Mouse (Mus musculus) ES-Bruce4 (cell line): ENCODE data around the gene Spef2. TPM values are rescaled to one million over a fixed set of nuclear protein-coding genes. Genes with fewer than 3 reads are reported as not detected.

Source experiments
- H3K27ac ChIP-seq: 2 replicates; pipeline ENCODE4 v1.5.1; 2012; ENCODE audit warnings: low read length, inconsistent platforms; ENCODE audit not compliant: insufficient read depth
- H3K27me3 ChIP-seq: 2 replicates; pipeline ENCODE4 v1.6.1; 2012; ENCODE audit warnings: mild to moderate bottlenecking, low read length, inconsistent platforms; ENCODE audit not compliant: control insufficient read depth, poor library complexity, insufficient read depth, severe bottlenecking
- H3K36me3 ChIP-seq: 2 replicates; pipeline ENCODE4 v1.6.1; 2012; ENCODE audit warnings: inconsistent platforms, mild to moderate bottlenecking, low read length, moderate library complexity; ENCODE audit not compliant: control insufficient read depth, poor library complexity, insufficient read depth, severe bottlenecking
- H3K4me1 ChIP-seq: one replicate; pipeline ENCODE4 v1.8.1; 2011; ENCODE audit warnings: low read length; ENCODE audit not compliant: control insufficient read depth, insufficient read depth
- H3K4me3 ChIP-seq: 2 replicates; pipeline ENCODE4 v1.5.1; 2011; ENCODE audit warnings: low read depth, mild to moderate bottlenecking, low read length
- H3K9ac ChIP-seq: 2 replicates; pipeline ENCODE4 v1.6.1; 2012; ENCODE audit warnings: low read depth, mild to moderate bottlenecking, inconsistent platforms; ENCODE audit not compliant: poor library complexity, severe bottlenecking
- H3K9me3 ChIP-seq: replicated peaks from 2 replicates; pipeline ENCODE4 v1.6.1; 2012; ENCODE audit warnings: mild to moderate bottlenecking, low read length, inconsistent platforms; ENCODE audit not compliant: control insufficient read depth, poor library complexity, insufficient read depth, severe bottlenecking
- CTCF ChIP-seq: IDR thresholded peaks from one replicate; pipeline ENCODE4 v1.8.1; 2011; ENCODE audit warnings: low read depth, low read length
- EP300 ChIP-seq: IDR thresholded peaks from 2 replicates; pipeline ENCODE4 v1.6.1; 2011; ENCODE audit warnings: low read depth, low read length; ENCODE audit not compliant: insufficient read depth
- POLR2A ChIP-seq: IDR thresholded peaks from one replicate; pipeline ENCODE4 v1.8.1; 2011; ENCODE audit warnings: low read length; ENCODE audit not compliant: insufficient read depth
- polyA plus RNA-seq: library from polyadenylated mRNA; stranded (reverse); fragments of >200 nt; gene quantifications from 2 replicates; pipeline ENCODE4 v1.2.4, GENCODE M21; 2011; ENCODE audit warnings: low read depth; ENCODE audit not compliant: missing spikeins, insufficient read depth, insufficient read length

Spef2 gene
- polyA plus RNA-seq, 1 experiment: 0.16 TPM

DNA sequence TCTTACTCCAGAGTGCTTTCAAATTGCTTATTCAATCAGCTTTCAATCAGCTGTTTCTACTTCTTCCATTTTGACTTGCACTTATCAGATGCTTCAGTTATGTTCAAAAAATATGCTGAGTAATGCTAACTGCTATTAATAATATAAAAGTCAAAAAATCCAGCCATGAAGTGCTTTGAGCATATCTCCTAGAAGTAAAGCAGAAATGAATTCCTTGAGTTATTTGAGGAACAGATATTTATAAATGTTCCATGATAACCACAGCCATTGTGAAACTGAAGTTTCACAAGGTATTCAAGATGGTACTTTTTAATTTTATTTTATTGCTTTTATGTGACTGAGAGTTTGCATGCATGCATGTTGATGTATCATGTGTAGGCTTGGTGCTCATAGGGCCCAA is 18.4 kb upstream of the Spef2 start:
- H3K9me3 ChIP-seq: no peaks in the 10 kb centered on the region
- H3K4me1 ChIP-seq: no peaks in the 10 kb centered on the region
- no peaks in the 10 kb centered on the region for H3K27me3 ChIP-seq
- no peak overlapping the region for H3K9ac ChIP-seq
- no peak for TF ChIP-seq EP300
- TF ChIP-seq POLR2A: no peak
- no peak for TF ChIP-seq CTCF
- H3K36me3 ChIP-seq: no peaks in the 10 kb centered on the region
- no peak overlapping the region for H3K27ac ChIP-seq
- H3K4me3 ChIP-seq: no peak overlapping the region

DNA sequence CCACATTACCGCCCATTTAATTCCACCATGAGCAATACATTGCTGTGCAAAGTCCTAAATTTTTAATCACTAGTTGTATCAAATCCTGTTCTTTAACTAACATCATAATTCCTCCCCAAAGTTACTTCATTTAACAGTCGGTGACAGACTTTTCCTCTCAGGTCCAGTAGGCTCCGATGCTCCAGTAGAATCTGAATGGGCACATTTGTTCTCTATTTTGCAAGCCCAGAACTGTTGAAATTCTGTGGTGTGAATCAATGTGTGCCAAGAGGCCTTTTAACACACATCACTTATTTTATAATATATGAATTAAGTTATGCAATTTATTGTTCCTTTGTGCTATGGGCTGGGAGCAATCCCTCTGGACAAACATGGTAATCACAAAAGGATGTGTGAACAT is 2.3 kb upstream of the Spef2 start:
- no peaks in the 10 kb centered on the region for H3K4me1 ChIP-seq
- no peak overlapping the region for H3K4me3 ChIP-seq

GRCm38 (mm10) chr15:9747410-9748104 is 1.1 kb downstream of the Spef2 start:
- H3K4me3 ChIP-seq: no peak overlapping the region
- TF ChIP-seq EP300 (no peak), CTCF (no peak), POLR2A (no peak)
- no peaks in the 10 kb centered on the region for H3K4me1 ChIP-seq
- H3K9ac ChIP-seq: no peak overlapping the region
- H3K9me3 ChIP-seq: no peaks in the 10 kb centered on the region
- H3K27ac ChIP-seq: no peak overlapping the region
- H3K36me3 ChIP-seq: no peaks in the 10 kb centered on the region
- no peaks in the 10 kb centered on the region for H3K27me3 ChIP-seq

More for the DNA sequence above, 2.3 kb upstream of the Spef2 start:
- no peak overlapping the region for H3K27ac ChIP-seq
- no peaks in the 10 kb centered on the region for H3K27me3 ChIP-seq
- H3K9me3 ChIP-seq: no peaks in the 10 kb centered on the region
- TF ChIP-seq EP300 (no peak), POLR2A (no peak), CTCF (no peak)
- H3K36me3 ChIP-seq: no peaks in the 10 kb centered on the region
- no peak overlapping the region for H3K9ac ChIP-seq

GRCm38 (mm10) chr15:9742172-9742571 is 6.5 kb downstream of the Spef2 start:
- no peak overlapping the region for H3K27ac ChIP-seq
- H3K9me3 ChIP-seq: no peaks in the 10 kb centered on the region
- H3K4me1 ChIP-seq: no peaks in the 10 kb centered on the region
- no peaks in the 10 kb centered on the region for H3K36me3 ChIP-seq
- TF ChIP-seq EP300 (no peak), POLR2A (no peak), CTCF (no peak)
- H3K9ac ChIP-seq: no peak overlapping the region
- H3K27me3 ChIP-seq: no peaks in the 10 kb centered on the region
- no peak overlapping the region for H3K4me3 ChIP-seq

DNA sequence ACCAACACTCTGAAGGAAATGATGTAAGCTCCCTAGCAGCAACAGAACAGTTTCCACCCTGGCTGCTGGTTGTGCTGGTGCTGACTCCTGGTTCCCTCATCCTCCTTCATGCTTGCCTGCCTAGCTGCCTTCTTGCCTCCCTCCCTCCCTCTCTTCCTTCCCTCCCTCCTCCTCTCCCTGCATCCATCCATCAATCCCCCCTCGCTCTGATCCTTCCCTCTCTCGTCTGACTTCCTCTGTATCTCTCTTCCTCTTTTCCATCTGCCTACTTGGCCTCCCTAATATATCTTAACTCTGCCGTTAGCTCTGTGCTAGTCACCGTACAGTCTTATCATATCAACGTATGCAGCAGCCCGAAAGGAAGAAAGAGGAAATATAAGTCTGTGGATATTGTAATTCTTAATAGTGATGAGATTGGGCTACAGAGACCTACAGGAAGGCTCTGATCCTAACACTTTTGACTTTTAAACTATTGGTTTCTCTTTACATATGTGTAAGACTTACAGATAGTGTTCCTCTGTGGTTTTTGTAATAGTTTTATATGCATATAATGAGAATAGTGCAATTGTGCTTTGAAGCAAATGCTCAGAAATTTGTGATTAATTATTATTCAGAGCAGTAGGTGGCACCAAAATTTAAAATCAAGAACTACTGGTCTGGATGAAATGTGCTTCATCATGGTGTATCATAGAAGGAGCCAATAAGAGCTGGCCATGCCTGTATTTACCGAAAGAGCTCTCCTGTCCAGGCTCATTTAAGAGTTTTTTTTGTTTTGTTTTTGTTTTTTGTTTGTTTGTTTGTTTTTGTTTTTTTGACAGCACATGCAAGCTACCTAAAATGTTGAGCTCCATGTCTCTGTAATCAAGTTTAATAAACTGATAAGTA is 33.9 kb downstream of the Spef2 start:
- H3K9me3 ChIP-seq: no peaks in the 10 kb centered on the region
- H3K4me1 ChIP-seq: no peaks in the 10 kb centered on the region
- no peak overlapping the region for H3K9ac ChIP-seq
- TF ChIP-seq CTCF (no peak), POLR2A (no peak), EP300 (no peak)
- no peaks in the 10 kb centered on the region for H3K36me3 ChIP-seq
- H3K4me3 ChIP-seq: no peak overlapping the region
- H3K27me3 ChIP-seq: no peaks in the 10 kb centered on the region
- no peak overlapping the region for H3K27ac ChIP-seq

DNA sequence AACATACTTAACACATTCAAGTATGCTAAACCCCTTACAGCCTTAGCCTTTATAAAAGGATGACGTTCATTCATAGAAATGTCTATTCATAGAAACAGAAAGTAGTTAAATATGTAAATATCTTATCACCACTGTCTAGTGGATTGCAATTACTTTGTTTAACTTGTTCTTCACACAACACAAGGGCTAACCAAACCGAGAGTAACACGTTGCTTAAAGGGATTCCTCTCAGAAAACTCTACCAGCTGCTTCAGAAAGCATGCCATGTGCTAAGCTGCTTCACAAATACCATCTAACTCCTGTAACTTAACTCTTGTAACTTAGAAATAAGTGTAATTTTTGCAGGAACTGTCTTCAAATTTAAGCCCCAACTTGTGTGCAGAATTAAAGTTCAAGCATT is 35.0 kb downstream of the Spef2 start:
- TF ChIP-seq EP300: no peak
- TF ChIP-seq POLR2A: no peak
- TF ChIP-seq CTCF: no peak
- Histone ChIP-seq H3K4me3 (no peak overlapping the region), H3K4me1 (no peaks in the 10 kb centered on the region), H3K27me3 (no peaks in the 10 kb centered on the region), H3K9ac (no peak overlapping the region), H3K36me3 (no peaks in the 10 kb centered on the region), H3K9me3 (no peaks in the 10 kb centered on the region), H3K27ac (no peak overlapping the region)
